Mouse (Mus musculus) spleen, postnatal 4 days (tissue): ENCODE data around the gene Tsga8.

Experiments
- DNase-seq, 2 experiments: peaks; one replicate each; pipeline ENCODE4 v3.0.0; 2022; ENCODE audit warnings: low spot score in 2 of 2

Tsga8 gene

DNA sequence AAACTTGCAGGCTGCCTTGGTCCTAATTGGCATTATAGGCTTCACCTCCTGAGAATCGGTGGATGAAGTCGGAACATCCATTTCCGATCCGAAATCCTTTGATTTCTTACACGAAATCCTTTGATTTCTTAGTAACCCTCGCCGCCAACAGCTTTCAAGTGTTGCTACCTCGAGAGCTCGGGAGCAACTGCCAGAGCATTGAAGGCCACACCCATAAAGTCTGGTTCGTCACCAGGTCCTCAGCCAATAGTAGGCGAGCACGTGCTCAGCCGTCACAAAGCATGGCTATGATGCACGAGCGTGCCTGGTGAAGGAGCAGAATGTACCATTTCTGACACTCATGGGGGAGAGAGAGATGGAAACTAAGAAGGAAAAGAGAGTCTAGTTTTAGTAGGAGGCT lies at the start of gene Tsga8:
TSS of gene Tsga8 (minus strand) at position 327 of the 400 bp plus-strand sequence.
- no peak for DNase-seq
